27 mouse cellular contexts compared by ENCODE assay signal in the genomic region with DNA sequence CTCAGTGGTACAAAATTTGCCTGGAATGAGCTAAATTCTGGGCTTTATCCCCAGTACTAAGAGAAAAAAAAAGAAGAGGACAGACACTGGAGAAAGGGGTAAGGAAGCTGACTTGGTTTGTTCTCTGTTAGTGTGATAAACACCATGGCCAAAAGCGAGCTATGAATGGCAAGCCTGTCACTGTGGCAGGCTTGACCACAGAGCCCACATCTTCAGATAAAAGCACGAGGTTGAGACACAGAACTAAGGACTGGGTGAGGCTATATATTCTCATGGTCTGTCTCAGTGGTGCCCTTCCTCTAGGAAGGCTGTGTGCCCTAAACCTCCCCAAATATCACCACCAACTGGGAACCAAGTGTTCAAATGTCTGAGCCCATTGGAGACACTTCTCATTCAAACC. TPM values are rescaled to one million over a fixed set of nuclear protein-coding genes. Genes with fewer than 3 reads are reported as not detected.
A peak's percentile ranks its signal among the peaks of the same experiment; 100 is the strongest.
DNase-seq lines count a peak whose midpoint lies in the region; ATAC-seq and TF ChIP-seq lines count a peak whose summit lies in the region.
"Had no signal": no experiment of that assay in that cellular context is flagged by ENCODE, and none has a peak within 500 bp of the region (broad histone marks: within the 10 kb centered on the region; RNA-seq: fewer than 3 reads in every experiment).

No protein-coding gene starts in this region.

- no peaks in the 10 kb centered on the region for H3K36me3 ChIP-seq in liver, embryonic 15.5 days (replicated peaks)
- H3K36me3 ChIP-seq: intestine, embryonic 15.5 days had no signal

- H3K9me3 ChIP-seq in liver, embryonic 15.5 days (replicated peaks), result no peaks in the 10 kb centered on the region
- H3K9me3 ChIP-seq: embryonic facial prominence, embryonic 12.5 days; intestine, embryonic 15.5 days; limb, embryonic 12.5 days; midbrain, embryonic 12.5 days had no signal

- H3K27ac ChIP-seq in layer of hippocampus, adult 2 months, result peak overlapping the region; percentile 3; the same call in 1 of the 2 replicates
- peak overlapping the region; percentile 90 for H3K27ac ChIP-seq in liver, embryonic 15.5 days (replicated peaks)
- H3K27ac ChIP-seq: embryonic facial prominence, embryonic 12.5 days; heart, adult 2 months; intestine, embryonic 15.5 days; left cerebral cortex, adult 2 months; limb, embryonic 12.5 days; macrophage; midbrain, embryonic 12.5 days had no signal

- ATAC-seq in common myeloid progenitor, adult 5-6 weeks (replicated peaks; ENCODE audit: low read depth, poor library complexity, severe bottlenecking), result peak; percentile 67
- no peak for ATAC-seq in liver, embryonic 15.5 days (ENCODE audit: insufficient read depth)
- ATAC-seq in megakaryocyte progenitor cell, adult 5-6 weeks (replicated peaks; ENCODE audit: poor library complexity), result peak; percentile 32; the same call in 1 of the 2 replicates
- no peak for ATAC-seq in monocyte, adult 5-6 weeks (replicated peaks; ENCODE audit: insufficient number of reproducible peaks, low FRiP score, low TSS enrichment, poor library complexity, severe bottlenecking)
- ATAC-seq: hindbrain, embryonic 16.5 days; intestine, embryonic 15.5 days; lung, postnatal 0 days had no signal

- no peak overlapping the region for H3K9ac ChIP-seq in liver, embryonic 15.5 days
- H3K9ac ChIP-seq: embryonic facial prominence, embryonic 12.5 days; intestine, embryonic 15.5 days; limb, embryonic 12.5 days; midbrain, embryonic 12.5 days had no signal

- no peak for DNase-seq in layer of hippocampus, adult 2 months (ENCODE audit: low spot score in 2 of 2)
- DNase-seq in layer of hippocampus, adult 8-10 months (ENCODE audit: low spot score in 2 of 2), result no peak
- no peak for DNase-seq in lung, postnatal 25 days (ENCODE audit: low spot score)
- no peak for DNase-seq in frontal cortex, postnatal 14 days (ENCODE audit: low spot score in 2 of 2)
- DNase-seq: adrenal gland, postnatal 10 days; B cell, adult 2 months; cerebellum, adult 9-10 months; cerebellum, postnatal 36 days; embryo, embryonic 11 days; gastrocnemius, postnatal 25 days; heart, adult 2 months; kidney, adult 8-10 months; kidney, postnatal 10 days; lung, adult 18-20 months; thymus, postnatal 4 days had no signal

- H3K4me3 ChIP-seq in layer of hippocampus, adult 2 months, result no peak overlapping the region
- no peak overlapping the region for H3K4me3 ChIP-seq in liver, embryonic 15.5 days (replicated peaks)
- H3K4me3 ChIP-seq: embryonic facial prominence, embryonic 12.5 days; heart, adult 2 months; intestine, embryonic 15.5 days; left cerebral cortex, adult 2 months; limb, embryonic 12.5 days; midbrain, embryonic 12.5 days had no signal

- H3K4me1 ChIP-seq in liver, embryonic 15.5 days (replicated peaks), result peaks cover 70% of the 10 kb centered on the region

- no peak overlapping the region; the same call in 1 of the 2 replicates for H3K4me2 ChIP-seq in liver, embryonic 15.5 days
- H3K4me2 ChIP-seq: embryonic facial prominence, embryonic 12.5 days; intestine, embryonic 15.5 days; limb, embryonic 12.5 days; midbrain, embryonic 12.5 days had no signal

- WGBS in liver, embryonic 15.5 days (ENCODE audit: insufficient replicate concordance), result 15% methylated on average over 2 of the region's 2 CpGs

- no peaks in the 10 kb centered on the region for H3K27me3 ChIP-seq in liver, embryonic 15.5 days
- H3K27me3 ChIP-seq: embryonic facial prominence, embryonic 12.5 days; intestine, embryonic 15.5 days; limb, embryonic 12.5 days; midbrain, embryonic 12.5 days had no signal

- TF ChIP-seq CTCF in layer of hippocampus, adult 2 months (conservative IDR thresholded peaks at IDR 0.05), result no peak

RNA-seq across cellular contexts. Expression of a gene that starts 31.0 kb away (rescaled TPM):
- 10 to 100 TPM; 82.0 to 83.6 TPM for total RNA-seq in layer of hippocampus, adult 2 months (2021)
- 10 to 100 TPM; 82.6 to 92.2 (median 84.5) TPM for total RNA-seq in layer of hippocampus, adult 8-10 months (2022)
- 19.5 and 25.3 TPM in 2 replicates for total RNA-seq in common myeloid progenitor, adult 5-6 weeks (2017)
- polyA plus RNA-seq in liver, embryonic 15.5 days (2015; fragmentation: Nextera tagmentation; extraction: Ambion mirVana), result 11.3 and 12.7 TPM in 2 replicates
- total RNA-seq in megakaryocyte progenitor cell, adult 5-6 weeks (2015), result 30.0 and 37.1 TPM in 2 replicates
- total RNA-seq in megakaryocyte progenitor cell, adult 5-6 weeks (2017), result 12.9 and 14.8 TPM in 2 replicates
- total RNA-seq in monocyte, adult 5-6 weeks (2017), result 1.9 to 11.9 TPM (median 6.7 TPM) in 3 replicates

Comparison
In these comparisons a context has a peak if more than half of its experiments do, and no peak if none do; other contexts are left out.
1. ATAC-seq: peak in common myeloid progenitor, adult 5-6 weeks (single experiment) and megakaryocyte progenitor cell, adult 5-6 weeks (single experiment); none in liver, embryonic 15.5 days (single experiment) and monocyte, adult 5-6 weeks (single experiment).